Mouse (Mus musculus) cerebellum, postnatal 14 days (tissue): ENCODE results near the gene Ccdc188.

Experiments
- DNase-seq, 2 experiments: peaks; one replicate each; pipeline ENCODE4 v3.0.0; 2021; ENCODE audit warnings: mixed read lengths in 2 of 2

Gene Ccdc188

DNA sequence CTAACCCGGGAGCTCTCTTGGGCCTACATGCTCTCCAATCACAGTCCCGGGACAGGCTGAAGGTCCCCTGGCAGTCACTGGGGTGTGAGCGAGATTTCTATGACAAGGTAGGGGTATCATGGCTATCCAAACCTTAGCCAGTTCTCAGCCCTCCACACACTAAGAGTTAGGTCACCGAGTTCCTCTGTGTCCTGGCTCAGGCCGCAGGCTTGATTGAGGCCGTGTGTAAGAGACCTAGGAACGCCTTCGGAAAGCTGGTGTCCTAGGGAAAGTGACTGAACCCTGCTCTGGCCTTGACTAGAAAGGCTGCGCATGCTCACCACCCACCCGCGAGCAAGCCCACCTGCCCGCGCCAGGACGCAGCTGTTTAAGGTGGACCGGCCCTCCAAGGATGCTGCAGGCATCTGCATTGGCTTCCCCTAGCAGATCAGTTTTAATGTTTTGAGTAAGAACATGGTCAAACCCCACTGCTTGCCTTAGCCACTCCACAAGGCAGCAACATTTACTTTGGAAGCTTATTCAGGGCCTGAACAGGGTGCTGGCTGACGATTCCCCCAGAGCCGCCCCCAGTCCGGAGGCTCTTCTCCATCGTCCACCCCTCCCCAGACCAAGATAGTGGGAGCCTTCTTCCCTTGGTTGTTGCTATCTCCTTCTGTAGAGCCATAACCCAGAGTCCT, 17.8 kb downstream of the Ccdc188 start:
- DNase-seq, result peak; percentile 77 to 79

GRCm38 (mm10) chr16:18236676-18237501, 19.2 kb downstream of the Ccdc188 start:
- DNase-seq, result no peak

- DNase-seq, result no peak
Observed at GRCm38 (mm10) chr16:18241581-18241980, 23.9 kb downstream of the Ccdc188 start.

- DNase-seq, result peak in 1 of 2 experiments; percentile 51
Observed at GRCm38 (mm10) chr16:18247521-18248399, 30.1 kb downstream of the Ccdc188 start.

GRCm38 (mm10) chr16:18248433-18249363, 31.0 kb downstream of the Ccdc188 start, which contains the start of the genes Trmt2a and Ranbp1:
Gene Trmt2a, plus strand, starts transcription at chr16:18248679.
Gene Ranbp1, minus strand, starts transcription at chr16:18248732.
- DNase-seq, result peak; percentile 98 to 99

- DNase-seq, result peak; percentile 60 to 66
Observed at GRCm38 (mm10) chr16:18249364-18249967, 31.8 kb downstream of the Ccdc188 start.

DNA sequence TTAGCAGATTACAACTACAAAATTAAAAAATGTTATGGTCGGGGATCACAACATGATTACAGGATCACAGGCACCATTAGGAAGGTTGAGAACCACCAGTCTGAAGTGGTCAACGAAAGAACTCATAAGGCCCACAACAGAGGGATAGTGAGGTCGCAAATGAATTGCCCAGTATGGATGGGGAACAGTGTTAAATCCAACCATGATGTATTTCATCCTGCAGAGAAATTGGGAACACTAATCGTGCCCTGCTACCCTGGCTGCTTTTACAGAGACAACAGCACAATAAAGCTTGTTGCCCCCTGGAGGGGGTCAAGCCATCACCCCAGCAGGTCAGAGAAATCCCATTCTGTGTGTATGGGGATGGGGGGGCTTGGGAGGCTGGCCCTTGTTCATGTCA, 32.6 kb downstream of the Ccdc188 start:
- no peak for DNase-seq

- no peak for DNase-seq
Observed at GRCm38 (mm10) chr16:18250828-18251790, 33.4 kb downstream of the Ccdc188 start.

GRCm38 (mm10) chr16:18252736-18253135, 35.1 kb downstream of the Ccdc188 start:
- DNase-seq, result no peak

- DNase-seq, result no peak
Observed at GRCm38 (mm10) chr16:18253866-18254265, 36.2 kb downstream of the Ccdc188 start.

DNA sequence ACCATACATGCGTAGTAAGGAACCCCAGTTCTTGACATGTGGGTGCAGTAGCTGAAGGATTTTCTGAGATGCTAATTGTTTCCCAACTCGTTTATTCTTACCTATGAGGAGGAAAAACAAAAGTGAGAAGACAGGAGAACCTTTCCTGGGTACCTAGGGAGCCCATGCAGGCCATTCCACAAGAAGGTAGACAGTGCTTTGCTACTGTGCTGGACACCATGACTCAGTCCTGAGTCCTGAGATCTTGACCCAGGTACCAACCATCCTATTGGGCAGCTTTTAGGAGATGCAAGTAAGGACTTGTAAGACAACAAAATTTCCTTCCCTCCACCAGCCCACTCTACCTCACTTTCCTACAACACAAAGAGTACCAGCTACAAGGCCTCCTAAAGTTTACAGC, 40.5 kb downstream of the Ccdc188 start, which contains the start of gene Gm49776:
Gm49776 (minus strand) TSS at position 101 of the 400 bp plus-strand sequence.
- no peak for DNase-seq

DNA sequence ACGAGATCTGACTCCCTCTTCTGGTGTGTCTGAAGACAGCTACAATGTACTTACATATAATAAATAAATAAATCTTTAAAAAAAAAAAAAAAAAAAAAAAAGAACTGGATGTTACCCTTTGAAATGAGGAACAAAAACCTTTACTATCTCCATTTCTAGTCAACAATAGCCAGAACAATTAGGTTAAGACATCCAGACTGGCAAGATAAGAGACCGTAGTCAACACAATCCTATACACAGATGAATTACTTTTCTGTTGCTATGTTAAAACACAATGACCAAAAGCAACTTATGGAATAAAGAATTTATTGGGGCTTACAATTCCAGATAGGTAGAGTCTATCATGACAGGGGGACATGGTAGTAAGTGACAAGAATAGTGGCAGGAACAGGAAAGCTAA, 47.3 kb downstream of the Ccdc188 start:
- no peak for DNase-seq

DNA sequence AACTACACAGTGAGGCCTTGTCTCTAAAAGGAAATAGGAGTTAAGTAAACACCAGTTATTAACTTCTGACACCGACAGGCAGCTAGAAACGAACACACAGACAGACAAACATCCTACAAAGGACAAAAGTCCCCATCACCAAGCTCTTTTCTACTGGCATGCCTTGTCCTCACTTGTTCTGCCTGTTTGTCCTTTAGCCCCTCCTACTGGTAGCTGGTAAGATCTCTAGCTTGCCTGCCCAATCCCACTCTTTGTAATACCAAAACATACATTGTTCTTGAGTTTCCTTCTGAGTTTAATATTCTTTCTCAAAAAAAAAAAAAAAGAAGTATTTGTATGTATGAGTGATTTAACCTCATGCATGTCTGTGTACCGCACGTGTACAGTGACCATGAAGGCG, 50.5 kb downstream of the Ccdc188 start:
- DNase-seq, result no peak
